Mouse (Mus musculus) testis, adult 2 months (tissue): ENCODE measurements around the gene Akr1c21. TPM values are rescaled to one million over a fixed set of nuclear protein-coding genes. Genes with fewer than 3 reads are reported as not detected.
A peak's percentile ranks its signal among the peaks of the same experiment; 100 is the strongest.

Source experiments
- H3K27ac ChIP-seq: fragments of 200-500 bp; 2 replicates; pipeline ENCODE4 v1.5.1; 2012; ENCODE audit warnings: low read depth, low read length; ENCODE audit not compliant: control insufficient read depth, insufficient read depth
- H3K27me3 ChIP-seq: fragments of 200-500 bp; 2 replicates; pipeline ENCODE4 v1.6.1; 2012; ENCODE audit warnings: mild to moderate bottlenecking, low read length, moderate library complexity; ENCODE audit not compliant: control insufficient read depth, insufficient read depth
- H3K36me3 ChIP-seq: fragments of 200-500 bp; 2 replicates; pipeline ENCODE4 v1.6.1; 2012; ENCODE audit warnings: mild to moderate bottlenecking, low read length; ENCODE audit not compliant: control insufficient read depth, insufficient read depth
- H3K4me1 ChIP-seq: fragments of 200-500 bp; 2 replicates; pipeline ENCODE4 v1.6.1; 2012; ENCODE audit warnings: low read length; ENCODE audit not compliant: control insufficient read depth, insufficient read depth
- H3K4me3 ChIP-seq: fragments of 200-500 bp; 2 replicates; pipeline ENCODE4 v1.5.1; 2012; ENCODE audit warnings: low read depth, mild to moderate bottlenecking, low read length, moderate library complexity, mixed read lengths; ENCODE audit not compliant: control insufficient read depth
- CTCF ChIP-seq: fragments of 200-500 bp; IDR thresholded peaks from 2 replicates; pipeline ENCODE4 v1.5.1; 2012; ENCODE audit warnings: low read depth, mild to moderate bottlenecking, inconsistent platforms, low read length, moderate library complexity; ENCODE audit not compliant: control insufficient read depth, insufficient read depth, insufficient replicate concordance
- POLR2A ChIP-seq: fragments of 200-500 bp; IDR thresholded peaks from 2 replicates; pipeline ENCODE4 v1.6.1; 2012; ENCODE audit warnings: low read depth, mild to moderate bottlenecking, inconsistent platforms, low read length, moderate library complexity; ENCODE audit not compliant: control insufficient read depth
- polyA plus RNA-seq: library from polyadenylated mRNA; depleted of rRNA; stranded (reverse); fragments of >200 nt; gene quantifications from 2 replicates; pipeline ENCODE4 v1.2.3, GENCODE M21; 2012; rRNA removed

The Akr1c21 gene
- polyA plus RNA-seq, 1 experiment, result 0.96 TPM

- Histone ChIP-seq H3K36me3 (no peaks in the 10 kb centered on the region), H3K4me3 (peak within 1 kb of the TSS; percentile 97), H3K27me3 (no peaks in the 10 kb centered on the region), H3K4me1 (peaks cover 5% of the 10 kb centered on the region; the same call in 1 of the 2 replicates), H3K27ac (peak within 1 kb of the TSS; percentile 87)
- TF ChIP-seq POLR2A (peak; percentile 81), CTCF (no peak)
These were observed 35.1 kb downstream of the Akr1c21 start, which contains the start of gene Akr1e1 for GRCm38 (mm10) chr13:4608961-4609409. Akr1e1 (minus strand) TSS chr13:4609174.

- Histone ChIP-seq H3K27ac (no peak overlapping the region), H3K27me3 (no peaks in the 10 kb centered on the region), H3K4me1 (peaks cover 5% of the 10 kb centered on the region; the same call in 1 of the 2 replicates), H3K36me3 (no peaks in the 10 kb centered on the region), H3K4me3 (no peak overlapping the region)
- TF ChIP-seq CTCF (no peak), POLR2A (no peak)
These were observed 37.0 kb downstream of the Akr1c21 start for GRCm38 (mm10) chr13:4610902-4611301.

Other genes with a start within 250 kb of the Akr1c21 start
- not detected in 2 replicates for gene Akr1c6, start 139.8 kb upstream of the Akr1c21 start, polyA plus RNA-seq
- 0.19 TPM in 1 of 2 replicates, not detected in the other for gene Akr1c20, start 50.7 kb upstream of the Akr1c21 start, polyA plus RNA-seq
- 11.3 and 13.6 TPM in 2 replicates for gene Akr1e1, start 35.1 kb downstream of the Akr1c21 start, polyA plus RNA-seq